Mouse (Mus musculus): ENCODE results near the gene Cryab. TPM values are rescaled to one million over a fixed set of nuclear protein-coding genes. Genes with fewer than 3 reads are reported as not detected.

Gene Cryab
- polyA plus RNA-seq (2014; fragmentation: Nextera tagmentation; extraction: Ambion mirVana): 11.9 and 14.9 TPM in 2 replicates

- H3K27ac ChIP-seq: no peak within 1 kb of the TSS
These were observed at the start of gene Cryab for GRCm38 (mm10) chr9:50751323-50751722. Gene Cryab (plus strand): TSS chr9:50751325.

GRCm38 (mm10) chr9:50704907-50705306 is 46.2 kb upstream of the Cryab start:
- Histone ChIP-seq H3K27ac (no peak overlapping the region), H3K27me3 (ENCODE audit: control insufficient read depth, insufficient read depth, low read length) (no peaks in the 10 kb centered on the region), H3K4me2 (replicated peaks) (no peak overlapping the region), H3K4me1 (replicated peaks; ENCODE audit: control insufficient read depth, insufficient read depth, low read length) (no peaks in the 10 kb centered on the region), H3K4me3 (replicated peaks; ENCODE audit: low read length) (no peak overlapping the region), H3K9me3 (ENCODE audit: control insufficient read depth, low read length) (no peaks in the 10 kb centered on the region), H3K9ac (no peak overlapping the region), H3K36me3 (replicated peaks; ENCODE audit: control insufficient read depth, insufficient read depth) (peaks cover 65% of the 10 kb centered on the region)
- DNase-seq (ENCODE audit: low spot score) (no peak), ATAC-seq (ENCODE audit: low FRiP score) (no peak)
- WGBS: 36% methylated on average over 6 of the region's 6 CpGs

More at GRCm38 (mm10) chr9:50751323-50751722, at the start of gene Cryab:
- ATAC-seq (ENCODE audit: low FRiP score) (no peak), DNase-seq (ENCODE audit: low spot score) (no peak)
- no peaks in the 10 kb centered on the region for H3K9me3 ChIP-seq (ENCODE audit: control insufficient read depth, low read length)
- H3K4me2 ChIP-seq (replicated peaks): no peak within 1 kb of the TSS
- H3K27me3 ChIP-seq (ENCODE audit: control insufficient read depth, insufficient read depth, low read length): no peaks in the 10 kb centered on the region
- 76% methylated on average over 22 of the region's 22 CpGs for WGBS
- H3K36me3 ChIP-seq (replicated peaks; ENCODE audit: control insufficient read depth, insufficient read depth): no peaks in the 10 kb centered on the region
- peaks cover 2% of the 10 kb centered on the region; the same call in 1 of the 2 replicates for H3K4me1 ChIP-seq (replicated peaks; ENCODE audit: control insufficient read depth, insufficient read depth, low read length)
- H3K4me3 ChIP-seq (replicated peaks; ENCODE audit: low read length): no peak within 1 kb of the TSS
- no peak within 1 kb of the TSS for H3K9ac ChIP-seq

DNA sequence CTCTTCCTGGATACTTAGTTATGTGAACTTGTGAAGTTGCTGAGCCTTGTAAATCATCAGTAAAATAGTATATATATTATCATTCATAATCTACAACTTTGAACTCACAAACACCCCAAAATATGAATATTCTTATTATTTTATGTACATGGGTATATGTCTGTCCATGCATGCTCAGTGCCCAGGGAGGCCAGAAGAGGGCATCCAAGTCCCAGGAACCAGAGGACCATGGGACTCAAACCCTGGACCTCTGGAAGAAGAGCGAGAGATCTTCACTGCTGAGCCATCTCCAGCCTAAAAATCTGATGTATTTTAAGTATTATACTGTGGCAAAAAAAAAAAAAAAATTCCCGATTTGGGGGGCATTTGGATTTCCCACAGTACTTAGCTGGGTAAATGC is 42.0 kb upstream of the Cryab start:
- Histone ChIP-seq H3K4me1 (replicated peaks; ENCODE audit: control insufficient read depth, insufficient read depth, low read length) (no peaks in the 10 kb centered on the region), H3K9me3 (ENCODE audit: control insufficient read depth, low read length) (no peaks in the 10 kb centered on the region), H3K4me3 (replicated peaks; ENCODE audit: low read length) (no peak overlapping the region), H3K36me3 (replicated peaks; ENCODE audit: control insufficient read depth, insufficient read depth) (peaks cover 41% of the 10 kb centered on the region), H3K27ac (no peak overlapping the region), H3K27me3 (ENCODE audit: control insufficient read depth, insufficient read depth, low read length) (no peaks in the 10 kb centered on the region), H3K4me2 (replicated peaks) (no peak overlapping the region), H3K9ac (no peak overlapping the region)
- 39% methylated on average over 2 of the region's 2 CpGs for WGBS
- no peak for DNase-seq (ENCODE audit: low spot score)
- ATAC-seq (ENCODE audit: low FRiP score): no peak

DNA sequence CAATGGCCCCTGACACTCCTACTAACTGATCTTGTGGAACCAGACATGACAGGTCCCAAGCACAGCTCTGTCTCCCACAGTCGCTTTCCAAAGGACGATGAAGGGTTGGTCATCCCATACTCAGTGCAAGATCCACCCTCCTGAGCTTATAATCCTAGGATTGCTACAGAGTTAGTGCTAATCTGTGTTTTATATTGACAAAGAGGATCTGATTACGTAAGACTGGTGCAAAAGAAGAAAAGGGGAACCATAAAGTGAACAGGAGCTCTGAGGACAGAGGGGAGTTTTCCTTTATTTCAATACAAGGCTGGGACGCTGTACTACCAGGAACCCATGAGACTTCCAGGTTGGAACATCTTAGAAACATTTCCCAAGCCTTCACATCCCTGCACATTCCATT is 39.8 kb upstream of the Cryab start:
- peaks cover 27% of the 10 kb centered on the region; the same call in 1 of the 2 replicates for H3K36me3 ChIP-seq (replicated peaks; ENCODE audit: control insufficient read depth, insufficient read depth)
- no peak overlapping the region for H3K9ac ChIP-seq
- H3K4me3 ChIP-seq (replicated peaks; ENCODE audit: low read length): no peak overlapping the region
- no peaks in the 10 kb centered on the region for H3K9me3 ChIP-seq (ENCODE audit: control insufficient read depth, low read length)
- no peak overlapping the region for H3K27ac ChIP-seq
- no peak for ATAC-seq (ENCODE audit: low FRiP score)
- no peak for DNase-seq (ENCODE audit: low spot score)
- no peaks in the 10 kb centered on the region for H3K4me1 ChIP-seq (replicated peaks; ENCODE audit: control insufficient read depth, insufficient read depth, low read length)
- WGBS: 90% methylated on average over 4 of the region's 4 CpGs
- H3K27me3 ChIP-seq (ENCODE audit: control insufficient read depth, insufficient read depth, low read length): no peaks in the 10 kb centered on the region
- no peak overlapping the region for H3K4me2 ChIP-seq (replicated peaks)

- H3K9ac ChIP-seq: no peak overlapping the region
- H3K4me3 ChIP-seq (replicated peaks; ENCODE audit: low read length): no peak overlapping the region
- DNase-seq (ENCODE audit: low spot score) (no peak), ATAC-seq (ENCODE audit: low FRiP score) (no peak)
- peaks cover 15% of the 10 kb centered on the region; the same call in 1 of the 2 replicates for H3K36me3 ChIP-seq (replicated peaks; ENCODE audit: control insufficient read depth, insufficient read depth)
- H3K4me1 ChIP-seq (replicated peaks; ENCODE audit: control insufficient read depth, insufficient read depth, low read length): no peaks in the 10 kb centered on the region
- no peaks in the 10 kb centered on the region for H3K9me3 ChIP-seq (ENCODE audit: control insufficient read depth, low read length)
- H3K4me2 ChIP-seq (replicated peaks): no peak overlapping the region
- WGBS: 71% methylated on average over 4 of the region's 4 CpGs
- no peak overlapping the region for H3K27ac ChIP-seq
- no peaks in the 10 kb centered on the region for H3K27me3 ChIP-seq (ENCODE audit: control insufficient read depth, insufficient read depth, low read length)
These were observed 36.9 kb upstream of the Cryab start for GRCm38 (mm10) chr9:50714188-50714587.

DNA sequence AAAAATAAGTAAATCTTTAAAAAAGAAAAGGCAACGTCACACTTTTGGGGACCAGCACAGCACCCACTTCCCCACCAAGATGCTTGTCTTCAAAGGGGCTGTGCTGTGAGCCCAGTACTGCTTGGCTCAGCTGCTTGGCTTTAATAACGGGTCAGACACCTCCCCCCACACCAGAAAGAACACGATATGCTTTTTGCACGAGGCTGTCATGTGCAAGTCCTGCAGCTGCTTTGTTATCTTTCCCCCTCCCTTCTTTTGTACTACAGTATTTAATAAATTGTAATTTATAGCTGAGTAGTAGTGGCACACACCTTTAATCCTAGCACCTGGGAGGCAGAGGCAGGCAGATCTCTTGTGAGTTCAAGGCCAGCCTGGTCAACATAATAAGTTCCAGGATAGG is 32.2 kb upstream of the Cryab start:
- no peaks in the 10 kb centered on the region for H3K27me3 ChIP-seq (ENCODE audit: control insufficient read depth, insufficient read depth, low read length)
- H3K9ac ChIP-seq: no peak overlapping the region
- H3K4me3 ChIP-seq (replicated peaks; ENCODE audit: low read length): no peak overlapping the region
- no peaks in the 10 kb centered on the region for H3K9me3 ChIP-seq (ENCODE audit: control insufficient read depth, low read length)
- no peak overlapping the region for H3K27ac ChIP-seq
- whole genome bisulfite sequencing: 81% methylated on average over 4 of the region's 4 CpGs
- H3K36me3 ChIP-seq (replicated peaks; ENCODE audit: control insufficient read depth, insufficient read depth): no peaks in the 10 kb centered on the region
- H3K4me2 ChIP-seq (replicated peaks): no peak overlapping the region
- ATAC-seq (ENCODE audit: low FRiP score) (no peak), DNase-seq (ENCODE audit: low spot score) (no peak)
- H3K4me1 ChIP-seq (replicated peaks; ENCODE audit: control insufficient read depth, insufficient read depth, low read length): peaks cover 10% of the 10 kb centered on the region; the same call in 1 of the 2 replicates

DNA sequence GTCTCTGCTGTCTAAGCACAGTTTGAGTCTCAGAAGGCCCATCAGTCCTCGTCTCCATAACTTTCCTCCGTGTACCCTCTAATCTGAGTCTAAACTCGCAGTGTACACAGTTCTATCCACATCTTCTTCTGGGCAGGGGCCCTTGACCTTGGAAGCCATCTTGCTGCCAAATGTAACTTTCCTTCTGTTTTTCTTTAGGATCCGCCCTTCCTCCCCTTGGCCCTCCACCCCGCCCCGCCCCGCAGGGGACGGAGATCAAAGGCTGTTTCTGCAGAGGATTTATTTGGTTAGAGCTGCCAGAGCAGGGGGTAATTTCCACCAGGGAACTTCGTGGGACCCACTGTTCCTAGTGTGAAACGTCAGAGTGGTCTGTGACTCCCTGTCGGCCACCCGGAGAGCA is 30.1 kb upstream of the Cryab start:
- DNase-seq (ENCODE audit: low spot score): no peak

GRCm38 (mm10) chr9:50722451-50722911 is 28.6 kb upstream of the Cryab start:
- no peaks in the 10 kb centered on the region for H3K27me3 ChIP-seq (ENCODE audit: control insufficient read depth, insufficient read depth, low read length)
- ATAC-seq (ENCODE audit: low FRiP score) (peak; percentile 63; the same call in 1 of the 2 replicates), DNase-seq (ENCODE audit: low spot score) (no peak)
- peak overlapping the region; percentile 60 for H3K27ac ChIP-seq
- 25% methylated on average over 8 of the region's 8 CpGs for WGBS
- H3K4me1 ChIP-seq (replicated peaks; ENCODE audit: control insufficient read depth, insufficient read depth, low read length): peaks cover 45% of the 10 kb centered on the region
- peak overlapping the region; percentile 75; the same call in 1 of the 2 replicates for H3K4me2 ChIP-seq (replicated peaks)
- no peak overlapping the region for H3K9ac ChIP-seq
- H3K4me3 ChIP-seq (replicated peaks; ENCODE audit: low read length): no peak overlapping the region
- no peaks in the 10 kb centered on the region for H3K9me3 ChIP-seq (ENCODE audit: control insufficient read depth, low read length)
- H3K36me3 ChIP-seq (replicated peaks; ENCODE audit: control insufficient read depth, insufficient read depth): no peaks in the 10 kb centered on the region

More for the DNA sequence above, 30.1 kb upstream of the Cryab start:
- Histone ChIP-seq H3K9ac (no peak overlapping the region), H3K4me1 (replicated peaks; ENCODE audit: control insufficient read depth, insufficient read depth, low read length) (peaks cover 31% of the 10 kb centered on the region), H3K27me3 (ENCODE audit: control insufficient read depth, insufficient read depth, low read length) (no peaks in the 10 kb centered on the region), H3K4me2 (replicated peaks) (no peak overlapping the region), H3K4me3 (replicated peaks; ENCODE audit: low read length) (no peak overlapping the region), H3K36me3 (replicated peaks; ENCODE audit: control insufficient read depth, insufficient read depth) (no peaks in the 10 kb centered on the region), H3K9me3 (ENCODE audit: control insufficient read depth, low read length) (no peaks in the 10 kb centered on the region), H3K27ac (no peak overlapping the region)
- ATAC-seq (ENCODE audit: low FRiP score): no peak
- WGBS: 40% methylated on average over 12 of the region's 12 CpGs

DNA sequence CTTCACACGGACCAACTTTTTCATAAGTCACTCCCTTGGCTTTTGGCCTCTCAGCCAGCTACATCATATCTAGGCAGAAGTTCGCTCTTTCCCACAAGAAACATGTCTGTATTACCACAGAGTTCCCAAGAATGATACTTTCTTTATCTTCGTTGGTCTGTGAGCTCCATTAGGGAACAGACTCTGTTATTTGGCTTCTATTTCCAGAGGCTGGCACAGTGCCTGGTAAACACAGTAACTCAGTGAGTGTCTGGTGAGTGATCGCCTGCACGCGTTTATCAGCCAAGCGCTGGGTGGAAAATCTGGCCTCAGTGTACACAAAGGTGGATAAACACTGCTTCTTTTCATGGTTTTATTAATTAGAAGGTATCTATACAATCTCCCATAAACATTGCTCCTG is 27.7 kb upstream of the Cryab start:
- no peak overlapping the region for H3K9ac ChIP-seq
- no peaks in the 10 kb centered on the region for H3K36me3 ChIP-seq (replicated peaks; ENCODE audit: control insufficient read depth, insufficient read depth)
- H3K27me3 ChIP-seq (ENCODE audit: control insufficient read depth, insufficient read depth, low read length): no peaks in the 10 kb centered on the region
- no peak overlapping the region for H3K4me3 ChIP-seq (replicated peaks; ENCODE audit: low read length)
- no peaks in the 10 kb centered on the region for H3K9me3 ChIP-seq (ENCODE audit: control insufficient read depth, low read length)
- DNase-seq (ENCODE audit: low spot score): peak; percentile 80
- peaks cover 48% of the 10 kb centered on the region for H3K4me1 ChIP-seq (replicated peaks; ENCODE audit: control insufficient read depth, insufficient read depth, low read length)
- no peak for ATAC-seq (ENCODE audit: low FRiP score)
- peak overlapping the region; percentile 75 for H3K4me2 ChIP-seq (replicated peaks)
- H3K27ac ChIP-seq: peak overlapping the region; percentile 91
- 46% methylated on average over 7 of the region's 7 CpGs for WGBS

- peak overlapping the region; percentile 75 for H3K4me2 ChIP-seq (replicated peaks)
- WGBS: 80% methylated on average over 2 of the region's 2 CpGs
- no peaks in the 10 kb centered on the region for H3K9me3 ChIP-seq (ENCODE audit: control insufficient read depth, low read length)
- DNase-seq (ENCODE audit: low spot score) (no peak), ATAC-seq (ENCODE audit: low FRiP score) (no peak)
- H3K27ac ChIP-seq: peak overlapping the region; percentile 91
- no peaks in the 10 kb centered on the region for H3K36me3 ChIP-seq (replicated peaks; ENCODE audit: control insufficient read depth, insufficient read depth)
- no peaks in the 10 kb centered on the region for H3K27me3 ChIP-seq (ENCODE audit: control insufficient read depth, insufficient read depth, low read length)
- H3K4me1 ChIP-seq (replicated peaks; ENCODE audit: control insufficient read depth, insufficient read depth, low read length): peaks cover 55% of the 10 kb centered on the region
- H3K4me3 ChIP-seq (replicated peaks; ENCODE audit: low read length): no peak overlapping the region
- H3K9ac ChIP-seq: 0 out of 2 replicates have a peak overlapping the region, but pooled peaks have one; percentile 5
These were observed 27.0 kb upstream of the Cryab start for GRCm38 (mm10) chr9:50724147-50724546.
